Mouse (Mus musculus) midbrain, embryonic 16.5 days (tissue): ENCODE data around the gene Map1lc3a. TPM values are rescaled to one million over a fixed set of nuclear protein-coding genes. Genes with fewer than 3 reads are reported as not detected.

ENCODE experiments used
- ATAC-seq: fragments of 200-750 bp; cut with Nextera tagmentation; 2 replicates; pipeline ENCODE4 v1.8.0; 2017; ENCODE audit warnings: moderate TSS enrichment
- H3K27ac ChIP-seq: fragments of 300-500 bp; sonication (generic); 2 replicates; pipeline ENCODE4 v1.5.1; 2014; ENCODE audit warnings: mild to moderate bottlenecking, low read length, mixed read lengths
- H3K27me3 ChIP-seq: fragments of 300-500 bp; sonication (generic); 2 replicates; pipeline ENCODE4 v1.6.1; 2014; ENCODE audit warnings: low read depth, low read length, mixed read lengths; ENCODE audit not compliant: control insufficient read depth, insufficient read depth
- H3K36me3 ChIP-seq: fragments of 300-500 bp; sonication (generic); 2 replicates; pipeline ENCODE4 v1.6.1; 2014; ENCODE audit warnings: mild to moderate bottlenecking, low read length, moderate library complexity, mixed read lengths; ENCODE audit not compliant: control insufficient read depth, insufficient read depth
- H3K4me1 ChIP-seq: fragments of 300-500 bp; sonication (generic); 2 replicates; pipeline ENCODE4 v1.6.1; 2014; ENCODE audit warnings: mild to moderate bottlenecking, low read length, mixed read lengths; ENCODE audit not compliant: control insufficient read depth, insufficient read depth
- H3K4me2 ChIP-seq: fragments of 300-500 bp; sonication (generic); 2 replicates; pipeline ENCODE4 v1.6.1; 2014; ENCODE audit warnings: mild to moderate bottlenecking, low read length, mixed read lengths
- H3K4me3 ChIP-seq: fragments of 300-500 bp; sonication (generic); 2 replicates; pipeline ENCODE4 v1.5.1; 2014; ENCODE audit warnings: low read depth, mild to moderate bottlenecking, low read length, moderate library complexity, mixed read lengths
- H3K9ac ChIP-seq: fragments of 300-500 bp; sonication (generic); 2 replicates; pipeline ENCODE4 v1.6.1; 2014; ENCODE audit warnings: low read depth, low read length, mixed read lengths
- H3K9me3 ChIP-seq: fragments of 300-500 bp; sonication (generic); replicated peaks from 2 replicates; pipeline ENCODE4 v1.6.1; 2014; ENCODE audit warnings: mild to moderate bottlenecking, low read length, mixed read lengths; ENCODE audit not compliant: control insufficient read depth, poor library complexity, severe bottlenecking
- WGBS: fragments of 180-500 bp; shearing (Covaris S2); extraction: QIAGEN DNeasy Blood & Tissue Kit; methylation state at CpG from one replicate; pipeline ENCODE4 v1.1.7; 2014; 5-methylcytosine and 5-hydroxymethylcytosine counted together
- polyA plus RNA-seq: library from polyadenylated mRNA; unstranded; fragments of >200 nt; fragmentation: Nextera tagmentation; extraction: Ambion mirVana; gene quantifications from 2 replicates; pipeline ENCODE4 v1.2.1, GENCODE M21; 2015

Map1lc3a gene
- polyA plus RNA-seq: 537 and 612 TPM in 2 replicates

- H3K9ac ChIP-seq: peak within 1 kb of the TSS; percentile 98
- H3K4me3 ChIP-seq: peak within 1 kb of the TSS; percentile 97
- H3K27ac ChIP-seq: peak within 1 kb of the TSS; percentile 90
- 1% methylated on average over 47 of the region's 47 CpGs for WGBS
- peaks cover 5% of the 10 kb centered on the region; the same call in 1 of the 2 replicates for H3K36me3 ChIP-seq
- peaks cover 10% of the 10 kb centered on the region for H3K4me1 ChIP-seq
- no peaks in the 10 kb centered on the region for H3K9me3 ChIP-seq
- peak within 1 kb of the TSS; percentile 88 for H3K4me2 ChIP-seq
- ATAC-seq: peak; percentile 95
- H3K27me3 ChIP-seq: no peaks in the 10 kb centered on the region
Observed at GRCm38 (mm10) chr2:155276195-155276594, at the start of gene Map1lc3a. TSS of gene Map1lc3a (plus strand) at chr2:155276297.

GRCm38 (mm10) chr2:155235746-155236361, 40.2 kb upstream of the Map1lc3a start:
- no peaks in the 10 kb centered on the region for H3K9me3 ChIP-seq
- peak; percentile 94 for ATAC-seq
- H3K27ac ChIP-seq: peak overlapping the region; percentile 91
- peak overlapping the region; percentile 71 for H3K9ac ChIP-seq
- peak overlapping the region; percentile 88 for H3K4me3 ChIP-seq
- 0 out of 2 replicates have a peak, but pooled peaks cover 2% of the 10 kb centered on the region for H3K36me3 ChIP-seq
- 4% methylated on average over 13 of the region's 13 CpGs for WGBS
- peak overlapping the region; percentile 88 for H3K4me2 ChIP-seq
- H3K27me3 ChIP-seq: no peaks in the 10 kb centered on the region
- peaks cover 21% of the 10 kb centered on the region for H3K4me1 ChIP-seq

- Histone ChIP-seq H3K9me3 (no peaks in the 10 kb centered on the region), H3K9ac (peak within 1 kb of the TSS; percentile 96), H3K27ac (peak within 1 kb of the TSS; percentile 91), H3K27me3 (no peaks in the 10 kb centered on the region), H3K4me3 (peak within 1 kb of the TSS; percentile 88), H3K4me2 (peak within 1 kb of the TSS; percentile 98), H3K4me1 (peaks cover 21% of the 10 kb centered on the region), H3K36me3 (0 out of 2 replicates have a peak, but pooled peaks cover 2% of the 10 kb centered on the region)
- WGBS: under 1% methylated on average over 45 of the region's 50 CpGs
- peak; percentile 100 for ATAC-seq
Observed at GRCm38 (mm10) chr2:155236362-155236992, 39.6 kb upstream of the Map1lc3a start, which contains the start of gene Dynlrb1. TSS of gene Dynlrb1 (plus strand) at chr2:155236533.

GRCm38 (mm10) chr2:155237276-155237675, 38.8 kb upstream of the Map1lc3a start:
- ATAC-seq: no peak
- Histone ChIP-seq H3K4me1 (peaks cover 21% of the 10 kb centered on the region), H3K27ac (0 out of 2 replicates have a peak overlapping the region, but pooled peaks have one; percentile 91), H3K9me3 (no peaks in the 10 kb centered on the region), H3K36me3 (0 out of 2 replicates have a peak, but pooled peaks cover 2% of the 10 kb centered on the region), H3K4me2 (peak overlapping the region; percentile 98), H3K4me3 (peak overlapping the region; percentile 88), H3K27me3 (no peaks in the 10 kb centered on the region), H3K9ac (peak overlapping the region; percentile 96)
- WGBS: 16% methylated on average over 4 of the region's 4 CpGs

GRCm38 (mm10) chr2:155240915-155241314, 35.2 kb upstream of the Map1lc3a start:
- no peak overlapping the region for H3K4me3 ChIP-seq
- peaks cover 16% of the 10 kb centered on the region for H3K4me1 ChIP-seq
- H3K9ac ChIP-seq: no peak overlapping the region
- 89% methylated on average over 4 of the region's 4 CpGs for WGBS
- H3K27me3 ChIP-seq: no peaks in the 10 kb centered on the region
- H3K4me2 ChIP-seq: no peak overlapping the region
- peaks cover 20% of the 10 kb centered on the region for H3K36me3 ChIP-seq
- ATAC-seq: no peak
- no peaks in the 10 kb centered on the region for H3K9me3 ChIP-seq
- no peak overlapping the region for H3K27ac ChIP-seq

- Histone ChIP-seq H3K4me2 (no peak overlapping the region), H3K4me3 (no peak overlapping the region), H3K9ac (no peak overlapping the region), H3K36me3 (peaks cover 27% of the 10 kb centered on the region), H3K27me3 (no peaks in the 10 kb centered on the region), H3K27ac (no peak overlapping the region), H3K9me3 (no peaks in the 10 kb centered on the region), H3K4me1 (peaks cover 13% of the 10 kb centered on the region)
- no peak for ATAC-seq
- WGBS: 91% methylated on average over 7 of the region's 7 CpGs
Observed at GRCm38 (mm10) chr2:155242296-155242855, 33.7 kb upstream of the Map1lc3a start.

GRCm38 (mm10) chr2:155246231-155246630, 29.9 kb upstream of the Map1lc3a start:
- 92% methylated on average over 4 of the region's 4 CpGs for WGBS
- H3K9ac ChIP-seq: no peak overlapping the region
- no peaks in the 10 kb centered on the region for H3K27me3 ChIP-seq

GRCm38 (mm10) chr2:155248206-155248605, 27.9 kb upstream of the Map1lc3a start:
- WGBS: 100% methylated on average over 1 of the region's 1 CpGs
- no peak overlapping the region for H3K9ac ChIP-seq
- H3K4me2 ChIP-seq: no peak overlapping the region
- no peak for ATAC-seq
- peaks cover 61% of the 10 kb centered on the region for H3K36me3 ChIP-seq
- H3K27me3 ChIP-seq: no peaks in the 10 kb centered on the region
- H3K4me1 ChIP-seq: no peaks in the 10 kb centered on the region
- H3K27ac ChIP-seq: no peak overlapping the region
- no peaks in the 10 kb centered on the region for H3K9me3 ChIP-seq
- H3K4me3 ChIP-seq: no peak overlapping the region

More at GRCm38 (mm10) chr2:155246231-155246630, 29.9 kb upstream of the Map1lc3a start:
- no peak overlapping the region for H3K4me2 ChIP-seq
- no peaks in the 10 kb centered on the region for H3K4me1 ChIP-seq
- no peak for ATAC-seq
- H3K27ac ChIP-seq: no peak overlapping the region
- no peaks in the 10 kb centered on the region for H3K9me3 ChIP-seq
- no peak overlapping the region for H3K4me3 ChIP-seq
- H3K36me3 ChIP-seq: peaks cover 62% of the 10 kb centered on the region

GRCm38 (mm10) chr2:155248718-155249117, 27.4 kb upstream of the Map1lc3a start:
- H3K4me2 ChIP-seq: no peak overlapping the region
- no peak overlapping the region for H3K27ac ChIP-seq
- no peaks in the 10 kb centered on the region for H3K4me1 ChIP-seq
- no peak for ATAC-seq
- no peaks in the 10 kb centered on the region for H3K27me3 ChIP-seq
- WGBS: 92% methylated on average over 2 of the region's 2 CpGs
- H3K9me3 ChIP-seq: no peaks in the 10 kb centered on the region
- H3K4me3 ChIP-seq: no peak overlapping the region
- peaks cover 61% of the 10 kb centered on the region for H3K36me3 ChIP-seq
- no peak overlapping the region for H3K9ac ChIP-seq
